1 mouse cellular context compared by ENCODE assay signal in the genomic region with DNA sequence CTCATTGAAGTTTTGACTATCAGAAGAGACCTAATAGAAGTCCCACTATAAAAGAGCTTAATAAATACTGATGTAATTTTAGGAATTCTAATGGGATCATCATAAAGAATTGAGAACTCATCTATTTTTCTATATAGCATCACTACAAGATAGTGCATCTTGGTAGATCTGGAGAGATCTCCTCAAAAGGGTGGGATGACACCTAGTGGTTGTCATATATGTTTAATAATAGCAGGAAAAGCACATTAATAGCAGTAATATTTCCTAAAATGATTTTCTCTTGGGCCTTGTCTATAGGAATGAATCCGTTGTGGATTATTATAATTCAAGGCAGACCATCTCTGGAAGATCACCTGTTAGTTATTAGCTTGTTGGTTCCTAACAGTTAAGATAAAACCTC.
TF ChIP-seq lines count a peak whose summit lies in the region.

No protein-coding gene starts in this region.

TF ChIP-seq in CH12.LX, 34 proteins besides CTCF, POLR2A, EP300 and RAD21 (continued from another document):
- TF ChIP-seq MAX (IDR thresholded peaks at IDR 0.05; ENCODE audit: low read length), result no peak
- TF ChIP-seq TBP (conservative IDR thresholded peaks at IDR 0.05; ENCODE audit: low read depth, low read length), result no peak
- no peak for TF ChIP-seq JUND (conservative IDR thresholded peaks at IDR 0.05; ENCODE audit: low read depth, low read length)
- no peak for TF ChIP-seq NRF1 (IDR thresholded peaks at IDR 0.05; ENCODE audit: low read depth, low read length)
- no peak for TF ChIP-seq BHLHE40 (IDR thresholded peaks at IDR 0.05; ENCODE audit: low read depth, low read length)
- TF ChIP-seq NELFE (IDR thresholded peaks at IDR 0.05; ENCODE audit: low read depth, low read length), result no peak
- TF ChIP-seq UBTF (IDR thresholded peaks at IDR 0.05; ENCODE audit: low read depth, low read length), result no peak
- TF ChIP-seq ZC3H11A (IDR thresholded peaks at IDR 0.05; ENCODE audit: low read depth, low read length), result no peak
- TF ChIP-seq TCF12 (IDR thresholded peaks at IDR 0.05; ENCODE audit: low read depth, low read length), result no peak
- TF ChIP-seq GABPA (IDR thresholded peaks at IDR 0.05; ENCODE audit: insufficient replicate concordance, low read depth, low read length), result no peak
